Mouse (Mus musculus) forebrain, embryonic 11.5 days (tissue): Measurements from ENCODE around the gene Cnga4. TPM values are rescaled to one million over a fixed set of nuclear protein-coding genes. Genes with fewer than 3 reads are reported as not detected.
"Not testable (repeated sequence)": the region's sequence is repeated elsewhere in the genome, so short reads cannot be mapped to it uniquely, and the experiment has no call there.

Experiments
- ATAC-seq: fragments of 200-750 bp; cut with Nextera tagmentation; replicated peaks from 2 replicates; pipeline ENCODE4 v1.8.0; 2017; ENCODE audit warnings: moderate TSS enrichment; ENCODE audit not compliant: low FRiP score
- DNase-seq: peaks from one replicate; pipeline ENCODE4 v3.0.0-alpha.2; 2017; ENCODE audit warnings: low spot score
- H3K27ac ChIP-seq: fragments of 300-500 bp; sonication (generic); 2 replicates; pipeline ENCODE4 v1.5.1; 2014; ENCODE audit warnings: low read depth, low read length
- H3K27me3 ChIP-seq: fragments of 300-500 bp; sonication (generic); 2 replicates; pipeline ENCODE4 v1.6.1; 2014; ENCODE audit warnings: mild to moderate bottlenecking, low read length, mixed read lengths; ENCODE audit not compliant: control insufficient read depth, insufficient read depth
- H3K36me3 ChIP-seq: fragments of 300-500 bp; sonication (generic); 2 replicates; pipeline ENCODE4 v1.6.1; 2014; ENCODE audit warnings: mild to moderate bottlenecking, low read length, moderate library complexity, mixed read lengths; ENCODE audit not compliant: control insufficient read depth, insufficient read depth
- H3K4me1 ChIP-seq: fragments of 300-500 bp; sonication (generic); replicated peaks from 2 replicates; pipeline ENCODE4 v1.6.1; 2014; ENCODE audit warnings: low read length, mixed read lengths; ENCODE audit not compliant: control insufficient read depth, insufficient read depth
- H3K4me2 ChIP-seq: fragments of 300-500 bp; sonication (generic); 2 replicates; pipeline ENCODE4 v1.6.1; 2014; ENCODE audit warnings: low read depth, mild to moderate bottlenecking, low read length, moderate library complexity, mixed read lengths; ENCODE audit not compliant: severe bottlenecking
- H3K4me3 ChIP-seq: fragments of 300-500 bp; sonication (generic); 2 replicates; pipeline ENCODE4 v1.5.1; 2014; ENCODE audit warnings: low read depth, low read length
- H3K9ac ChIP-seq: fragments of 300-500 bp; sonication (generic); 2 replicates; pipeline ENCODE4 v1.6.1; 2014; ENCODE audit warnings: low read length
- H3K9me3 ChIP-seq: fragments of 300-500 bp; sonication (generic); 2 replicates; pipeline ENCODE4 v1.6.1; 2016; ENCODE audit warnings: low read length, mixed read lengths; ENCODE audit not compliant: control insufficient read depth
- WGBS: fragments of 180-500 bp; shearing (Covaris S2); extraction: QIAGEN DNeasy Blood & Tissue Kit; methylation state at CpG from one replicate; pipeline ENCODE4 v1.1.7; 2014; 5-methylcytosine and 5-hydroxymethylcytosine counted together
- polyA plus RNA-seq: library from polyadenylated mRNA; unstranded; fragments of >200 nt; fragmentation: Nextera tagmentation; extraction: Ambion mirVana; gene quantifications from 2 replicates; pipeline ENCODE4 v1.2.1, GENCODE M21; 2014

Gene Cnga4
- polyA plus RNA-seq, 1 experiment from 2014 or later = 0.15 TPM

DNA sequence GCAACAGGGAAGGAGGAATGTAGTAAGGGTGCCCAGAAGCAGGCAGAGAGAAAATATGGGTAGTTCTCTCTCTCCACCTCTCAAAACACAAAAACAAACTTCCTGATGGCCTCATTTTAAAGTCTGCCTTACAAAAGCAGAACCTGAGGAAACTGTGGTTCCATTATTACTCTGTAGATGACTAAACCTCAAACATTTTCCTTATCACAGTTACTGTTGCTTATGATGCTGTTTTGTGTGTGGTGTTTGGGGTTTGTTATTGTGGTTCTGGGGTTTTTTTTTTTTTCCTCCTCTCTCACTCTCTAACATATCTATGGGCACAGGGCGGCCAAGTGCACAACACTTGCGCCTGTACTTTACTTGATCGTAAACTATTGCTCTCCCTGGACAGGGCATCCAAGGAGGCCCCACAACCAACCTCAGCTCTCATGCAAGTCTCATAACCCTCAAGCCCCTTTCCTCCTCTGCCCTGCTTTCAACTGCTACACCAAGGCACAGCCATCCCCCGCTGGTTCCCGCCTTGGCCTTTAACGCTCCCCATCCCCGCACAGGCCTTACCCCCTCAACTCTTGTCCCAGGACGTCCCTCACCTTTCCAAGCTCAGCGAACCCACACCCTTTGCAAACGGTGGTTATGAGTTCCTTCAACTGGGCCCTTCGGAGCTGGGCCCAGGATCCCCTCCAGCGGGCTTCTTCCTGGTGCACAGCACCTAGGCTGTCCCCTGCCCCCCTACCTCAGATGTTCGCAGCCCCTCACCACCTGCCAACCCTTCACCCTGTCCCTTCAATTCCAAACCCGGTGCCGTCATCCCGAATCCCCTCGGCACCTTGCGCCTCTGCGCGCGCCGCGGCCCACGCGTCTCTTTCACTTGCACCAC is 5.1 kb upstream of the Cnga4 start:
- peak overlapping the region; percentile 81 for H3K4me3 ChIP-seq
- peak overlapping the region; percentile 67 for H3K4me2 ChIP-seq
- peak overlapping the region; percentile 83 for H3K9ac ChIP-seq
- H3K27ac ChIP-seq = peak overlapping the region; percentile 37; the same call in 1 of the 2 replicates
- H3K36me3 ChIP-seq = no peaks in the 10 kb centered on the region
- 0 out of 2 replicates have a peak, but pooled peaks cover 1% of the 10 kb centered on the region for H3K4me1 ChIP-seq
- DNase-seq = no peak
- no peaks in the 10 kb centered on the region for H3K27me3 ChIP-seq
- 2% methylated on average over 25 of the region's 25 CpGs for WGBS
- H3K9me3 ChIP-seq = no peaks in the 10 kb centered on the region
- ATAC-seq = no peak

DNA sequence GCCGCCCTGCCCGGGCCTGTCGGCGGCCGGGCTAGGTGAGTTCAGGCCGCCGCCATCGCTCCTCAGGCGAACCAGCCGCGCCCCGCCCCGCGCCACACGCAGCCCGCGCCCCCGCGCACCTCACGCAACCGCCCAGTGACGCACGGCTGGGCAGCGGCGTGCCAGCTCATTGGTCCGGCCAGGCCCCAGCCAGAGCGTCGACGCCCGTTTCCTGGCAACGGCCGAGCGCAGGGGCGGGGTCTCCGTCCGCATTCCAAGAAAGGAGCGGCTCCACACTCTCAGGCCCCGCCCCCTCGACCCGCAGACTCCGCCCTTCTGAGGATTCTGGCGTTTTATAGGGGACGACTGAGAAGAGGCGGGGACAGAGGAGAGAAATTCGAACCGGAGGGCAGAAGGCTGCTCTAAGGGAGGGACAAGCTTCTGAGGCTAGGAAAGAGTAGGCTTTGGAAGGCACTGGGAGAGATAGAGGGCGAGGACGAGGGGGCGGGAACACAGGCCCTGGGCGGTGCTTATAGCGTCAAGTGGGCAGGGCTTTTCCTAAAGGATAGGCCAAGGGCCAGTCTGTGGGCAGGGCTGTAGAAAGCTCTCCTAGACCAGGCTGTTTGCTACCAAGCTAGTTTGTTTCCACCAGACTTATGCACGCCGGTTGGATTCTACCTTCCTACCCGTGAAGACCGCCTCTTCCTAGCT is 4.3 kb upstream of the Cnga4 start, which contains the start of gene Fam160a2:
Gene Fam160a2 (minus strand): TSS at position 120 of the 690 bp plus-strand sequence.
- peak; percentile 99 for ATAC-seq

DNA sequence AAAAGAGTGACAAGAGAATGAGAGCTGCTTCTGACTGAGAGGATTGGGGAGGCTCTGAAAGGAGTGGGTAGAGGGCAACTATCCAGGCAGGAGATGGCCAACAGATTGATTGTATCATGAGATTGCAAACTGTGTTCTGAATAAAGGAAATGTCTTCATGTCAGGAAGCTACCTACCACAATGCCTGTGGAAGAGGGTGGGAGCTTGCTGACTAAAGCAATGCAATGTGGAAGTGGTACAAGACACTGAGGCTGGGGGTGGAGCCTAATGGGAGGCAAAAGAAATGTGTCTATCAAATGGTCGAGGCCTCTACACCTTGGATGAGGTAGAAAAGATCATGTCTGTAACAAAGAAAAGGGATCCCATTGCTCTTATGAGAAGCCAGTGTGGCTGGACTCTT is 2.0 kb downstream of the Cnga4 start:
- Histone ChIP-seq H3K36me3 (no peaks in the 10 kb centered on the region), H3K9ac (no peak overlapping the region), H3K4me2 (no peak overlapping the region), H3K4me3 (no peak overlapping the region), H3K9me3 (no peaks in the 10 kb centered on the region), H3K27me3 (no peaks in the 10 kb centered on the region), H3K4me1 (no peaks in the 10 kb centered on the region), H3K27ac (no peak overlapping the region)
- DNase-seq = no peak
- ATAC-seq = no peak
- 57% methylated on average over 1 of the region's 1 CpGs for WGBS

More for the DNA sequence above, 4.3 kb upstream of the Cnga4 start, which contains the start of gene Fam160a2:
- Histone ChIP-seq H3K27me3 (no peaks in the 10 kb centered on the region), H3K27ac (peak within 1 kb of the TSS; percentile 72), H3K9me3 (no peaks in the 10 kb centered on the region), H3K9ac (peak within 1 kb of the TSS; percentile 83), H3K4me2 (peak within 1 kb of the TSS; percentile 67), H3K4me3 (peak within 1 kb of the TSS; percentile 81), H3K36me3 (no peaks in the 10 kb centered on the region), H3K4me1 (0 out of 2 replicates have a peak, but pooled peaks cover 1% of the 10 kb centered on the region)
- under 1% methylated on average over 55 of the region's 55 CpGs for WGBS
- peak; percentile 99 for DNase-seq

DNA sequence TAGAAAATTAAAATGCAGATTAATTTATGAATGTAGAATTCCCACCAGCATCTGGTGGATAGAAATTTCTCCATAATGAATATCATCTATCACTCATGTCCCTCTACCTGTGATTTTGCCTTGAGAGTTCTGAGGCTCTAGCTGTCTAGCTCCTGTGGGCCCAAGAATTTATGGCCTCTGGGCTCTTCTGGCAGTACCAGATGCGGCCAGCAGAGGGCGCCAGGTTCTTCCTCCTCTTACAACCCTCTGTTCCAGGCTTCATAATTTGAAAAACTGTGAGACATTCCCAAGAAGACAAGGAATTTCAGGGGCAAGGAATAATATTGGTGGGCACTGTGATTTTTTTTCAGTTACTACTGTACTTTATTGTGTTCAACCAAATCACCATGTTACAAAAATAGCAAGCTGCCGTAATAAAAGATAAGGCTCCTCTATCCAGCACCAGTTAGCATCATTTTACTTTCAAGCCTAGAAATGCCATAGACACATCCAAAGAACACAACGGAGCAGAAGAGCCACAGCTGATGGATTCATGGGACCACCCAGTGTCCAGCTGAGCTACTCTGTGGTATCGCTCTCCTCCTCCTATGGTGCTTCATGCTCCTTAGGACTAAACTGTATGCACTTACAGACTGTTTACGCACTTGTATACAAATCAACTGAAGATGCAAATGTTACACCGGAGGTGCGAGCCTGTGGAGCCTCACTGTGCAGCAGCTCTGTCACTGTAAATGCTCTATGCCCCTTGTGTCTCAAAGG is 7.7 kb downstream of the Cnga4 start:
- H3K9ac ChIP-seq, H3K4me3 ChIP-seq, H3K27me3 ChIP-seq, H3K27ac ChIP-seq, H3K4me1 ChIP-seq, H3K9me3 ChIP-seq, H3K36me3 ChIP-seq, H3K4me2 ChIP-seq: not testable (repeated sequence)
- DNase-seq (peak; percentile 83), ATAC-seq (peak; percentile 77)
- 63% methylated on average over 8 of the region's 8 CpGs for WGBS

GRCm38 (mm10) chr7:105414385-105414784 is 10.0 kb downstream of the Cnga4 start:
- Histone ChIP-seq H3K4me1 (no peaks in the 10 kb centered on the region), H3K9me3 (no peaks in the 10 kb centered on the region), H3K9ac (no peak overlapping the region), H3K4me3 (no peak overlapping the region), H3K4me2 (no peak overlapping the region), H3K27me3 (no peaks in the 10 kb centered on the region), H3K36me3 (no peaks in the 10 kb centered on the region), H3K27ac (no peak overlapping the region)
- no peak for DNase-seq
- WGBS = 70% methylated on average over 6 of the region's 6 CpGs
- ATAC-seq = no peak

- no peaks in the 10 kb centered on the region for H3K27me3 ChIP-seq
- DNase-seq (no peak), ATAC-seq (no peak)
- no peaks in the 10 kb centered on the region for H3K9me3 ChIP-seq
- no peak overlapping the region for H3K4me2 ChIP-seq
- H3K36me3 ChIP-seq = no peaks in the 10 kb centered on the region
- no peak overlapping the region for H3K27ac ChIP-seq
- 92% methylated on average over 7 of the region's 7 CpGs for WGBS
- H3K9ac ChIP-seq = no peak overlapping the region
- H3K4me3 ChIP-seq = no peak overlapping the region
- no peaks in the 10 kb centered on the region for H3K4me1 ChIP-seq
Measured at GRCm38 (mm10) chr7:105416529-105416928, 12.2 kb downstream of the Cnga4 start.

- no peak overlapping the region for H3K4me3 ChIP-seq
- H3K4me1 ChIP-seq = no peaks in the 10 kb centered on the region
- ATAC-seq = no peak
- no peak for DNase-seq
- H3K4me2 ChIP-seq = no peak overlapping the region
- no peak overlapping the region for H3K9ac ChIP-seq
- 88% methylated on average over 5 of the region's 5 CpGs for WGBS
- H3K9me3 ChIP-seq = no peaks in the 10 kb centered on the region
- H3K27me3 ChIP-seq = no peaks in the 10 kb centered on the region
- no peak overlapping the region for H3K27ac ChIP-seq
- no peaks in the 10 kb centered on the region for H3K36me3 ChIP-seq
Measured at GRCm38 (mm10) chr7:105418106-105418505, 13.7 kb downstream of the Cnga4 start.

GRCm38 (mm10) chr7:105420903-105421302 is 16.5 kb downstream of the Cnga4 start:
- Histone ChIP-seq H3K36me3 (no peaks in the 10 kb centered on the region), H3K4me2 (no peak overlapping the region), H3K9me3 (no peaks in the 10 kb centered on the region), H3K4me1 (no peaks in the 10 kb centered on the region), H3K9ac (no peak overlapping the region), H3K27ac (no peak overlapping the region), H3K27me3 (peaks cover 5% of the 10 kb centered on the region), H3K4me3 (no peak overlapping the region)
- no peak for ATAC-seq
- DNase-seq = no peak
- 68% methylated on average over 2 of the region's 2 CpGs for WGBS
